Mouse (Mus musculus): ENCODE data around the gene Asic3.

DNA sequence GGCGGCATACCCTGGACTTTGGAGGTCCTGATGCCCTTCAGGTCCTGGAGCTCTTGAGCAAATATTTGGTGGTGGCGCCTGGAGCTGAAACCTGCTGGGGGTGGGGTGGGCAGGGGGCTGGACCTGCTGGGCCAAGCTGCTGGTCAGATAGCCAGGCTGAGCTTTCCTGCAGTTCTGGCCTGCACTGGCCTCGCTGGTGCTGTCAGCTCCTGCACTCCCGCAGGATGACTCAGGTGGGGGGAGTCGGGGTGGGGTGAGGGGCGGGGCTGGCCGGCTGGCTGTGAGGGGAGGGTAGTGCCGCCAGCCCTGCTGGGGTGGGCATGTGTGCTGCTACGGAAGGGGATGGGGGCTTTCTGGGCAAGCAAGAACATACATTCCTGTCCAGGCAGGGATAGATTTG is 15.4 kb downstream of the Asic3 start:
- TF ChIP-seq CTCF (IDR thresholded peaks at IDR 0.05; ENCODE audit: borderline replicate concordance, extremely low read depth, insufficient read depth, insufficient read length) (no peak), POLR2A (IDR thresholded peaks at IDR 0.05; ENCODE audit: borderline replicate concordance, extremely low read depth, insufficient read depth, insufficient read length, poor library complexity, severe bottlenecking) (no peak)

Data from brain, embryonic 14.5 days (tissue).